Mouse (Mus musculus): ENCODE data around the gene B4galt3.

B4galt3 gene

DNA sequence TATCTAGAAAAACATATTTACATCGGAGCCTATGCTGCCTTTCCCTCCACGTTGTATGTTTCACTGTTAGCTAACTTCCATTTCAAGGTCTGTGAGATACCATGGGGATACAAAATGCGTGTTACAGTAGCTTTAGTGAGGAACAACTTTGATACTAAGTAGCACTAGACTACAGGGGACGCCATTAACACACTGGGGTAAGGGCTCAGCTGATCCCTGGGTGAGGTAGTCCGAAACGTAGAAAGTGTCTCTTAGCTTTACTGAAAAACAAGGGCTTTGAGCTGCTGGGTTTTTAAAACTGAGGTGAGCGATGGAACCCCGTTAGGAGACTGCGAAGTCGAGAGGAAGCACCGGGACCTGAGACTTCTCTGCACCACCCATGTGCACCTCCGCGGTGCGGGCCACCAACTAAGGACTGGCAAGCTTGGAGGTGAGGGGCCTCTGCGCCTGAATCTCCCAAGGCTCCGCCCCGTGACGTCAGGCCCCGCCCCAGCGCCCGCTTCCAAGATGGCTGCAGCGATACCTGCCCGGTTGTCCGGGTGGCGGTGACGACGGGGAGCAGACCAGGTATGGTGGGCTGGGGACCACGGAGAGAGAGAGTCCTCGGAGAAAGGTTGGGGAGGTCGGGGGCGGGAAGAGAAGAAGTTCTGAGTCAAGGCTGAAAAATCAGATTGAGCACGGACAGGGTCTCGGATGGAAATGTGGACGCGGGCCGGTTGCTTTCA, at the start of gene B4galt3:
Gene B4galt3, plus strand, starts transcription at position 481 of the 725 bp plus-strand sequence.
- DNase-seq (ENCODE audit: low spot score), result peak; percentile 97

DNA sequence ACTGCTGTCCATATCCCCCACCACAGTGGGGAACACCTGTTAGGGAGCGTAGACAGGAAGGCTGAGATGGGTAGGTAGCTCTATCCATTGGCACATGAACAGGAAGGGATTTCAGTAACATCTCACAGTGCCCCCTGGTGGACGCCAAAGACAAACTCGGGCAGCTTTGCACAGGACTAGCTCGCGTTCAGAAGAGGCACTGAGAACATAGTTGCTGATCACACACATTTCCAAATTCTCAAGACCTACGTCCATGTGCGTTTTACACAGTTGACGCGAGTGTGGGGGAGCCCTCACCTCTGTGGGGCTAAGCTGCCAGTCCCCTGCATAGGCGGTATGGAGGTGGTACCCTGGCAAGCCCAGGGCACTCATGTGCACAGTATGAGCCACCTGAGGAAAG, 49.3 kb upstream of the B4galt3 start:
- DNase-seq (ENCODE audit: low spot score), result peak; percentile 82

DNA sequence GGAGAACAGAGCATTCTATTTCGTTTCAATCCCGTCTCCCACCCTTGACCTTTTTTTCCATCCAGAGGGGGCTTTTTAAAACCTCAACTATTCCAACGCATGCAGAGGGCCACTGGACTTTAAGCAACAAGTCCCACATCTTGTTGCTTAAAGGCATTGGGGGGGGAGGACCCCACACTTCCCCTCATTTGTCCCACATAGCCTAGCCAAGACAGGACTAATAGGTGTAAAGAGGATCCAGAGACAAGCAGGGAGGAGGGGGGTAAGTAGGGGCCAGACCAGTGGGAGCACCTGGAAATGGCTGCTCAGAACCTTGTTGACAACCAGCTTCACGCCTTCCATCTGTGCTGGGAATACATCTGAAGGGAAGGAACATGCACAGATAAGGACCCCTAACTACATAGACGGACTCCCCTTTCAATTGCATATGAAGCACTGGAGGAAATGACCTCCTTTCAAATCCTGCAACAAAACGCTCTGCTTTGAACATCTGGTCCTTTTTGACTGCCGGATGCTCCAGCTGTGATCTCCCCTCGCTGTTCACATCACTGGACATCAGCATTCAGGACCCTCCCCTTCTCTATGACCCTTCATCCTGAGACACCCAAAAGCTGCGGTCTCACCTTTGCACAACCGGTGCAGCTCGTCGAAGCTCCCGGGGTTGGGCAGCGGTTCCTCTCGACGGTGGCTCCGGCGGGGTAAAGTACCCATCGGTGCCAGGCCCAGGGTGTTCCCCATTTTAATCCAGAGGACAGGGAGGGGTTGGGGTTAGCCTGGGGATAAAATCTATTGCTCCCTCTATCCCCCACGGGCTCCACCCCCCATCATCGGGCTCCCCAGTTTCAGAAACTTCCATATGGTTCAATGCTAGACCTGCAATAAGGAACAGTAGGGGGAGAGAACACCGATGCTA, 48.6 kb upstream of the B4galt3 start:
- DNase-seq (ENCODE audit: low spot score), result peak; percentile 28

DNA sequence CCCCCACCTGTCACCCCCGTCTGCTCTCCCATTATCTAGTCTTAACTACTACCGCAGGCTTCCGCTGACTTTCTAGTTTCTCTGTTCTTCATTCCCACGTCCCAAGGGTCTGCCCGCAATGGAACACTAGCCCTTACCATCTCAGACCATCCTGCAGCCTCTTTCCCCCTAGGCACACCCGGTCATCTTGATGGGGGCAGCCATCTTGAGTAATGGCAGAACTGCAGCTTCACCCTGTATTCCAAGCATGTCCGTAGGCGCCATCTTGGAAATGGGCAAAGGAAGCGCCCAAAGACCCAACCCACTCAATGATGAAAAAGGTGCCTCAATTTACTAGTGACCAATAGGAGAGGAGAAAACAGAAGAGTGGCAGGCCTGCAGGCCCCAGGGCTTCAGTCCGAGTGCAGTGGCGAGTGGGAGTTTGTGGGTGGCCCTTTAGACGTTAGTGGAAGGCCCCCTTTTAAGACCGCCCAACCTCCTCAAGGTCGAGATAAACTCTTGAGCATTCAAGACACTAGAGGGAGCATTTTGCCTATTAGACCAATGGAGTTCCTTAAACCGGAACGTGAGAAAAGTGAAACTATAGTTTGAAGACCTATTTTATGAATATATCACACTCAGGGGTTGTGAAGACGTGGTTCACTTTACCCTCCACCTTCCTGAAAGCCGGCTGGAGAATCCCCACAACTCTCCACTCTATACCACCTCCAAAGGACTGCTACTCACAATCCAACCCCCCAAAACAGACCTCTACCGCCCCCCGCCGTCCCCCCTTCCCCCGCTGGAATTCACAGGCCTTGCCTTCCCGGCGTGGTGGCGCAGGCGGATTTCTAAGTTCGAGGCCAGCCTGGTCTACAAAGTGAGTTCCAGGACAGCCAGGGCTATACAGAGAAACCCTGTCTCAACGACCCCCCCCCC, 47.6 kb upstream of the B4galt3 start, which contains the start of gene Tomm40l:
Gene Tomm40l, minus strand, starts transcription at position 277 of the 918 bp plus-strand sequence.
- peak; percentile 83 for DNase-seq (ENCODE audit: low spot score)

DNA sequence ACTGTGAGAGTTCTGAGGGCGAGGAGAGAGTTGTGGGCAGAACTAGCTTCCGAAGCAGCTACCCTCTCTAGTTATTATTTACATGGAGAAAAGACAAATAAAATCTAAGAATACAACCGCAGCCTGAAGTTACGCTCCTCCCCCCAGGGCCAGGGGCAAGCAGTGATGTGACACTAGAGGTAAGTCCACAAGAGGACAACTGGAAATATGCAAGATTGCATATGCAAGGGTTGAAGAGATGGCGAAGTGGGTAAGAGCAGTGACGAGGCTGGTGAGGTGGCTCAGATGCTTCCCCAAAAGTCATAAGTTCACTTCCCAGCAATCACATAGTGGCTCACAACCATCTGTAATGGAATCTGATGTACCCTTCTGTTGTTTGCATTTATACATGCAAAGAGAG, 47.0 kb upstream of the B4galt3 start:
- no peak for DNase-seq (ENCODE audit: low spot score)

DNA sequence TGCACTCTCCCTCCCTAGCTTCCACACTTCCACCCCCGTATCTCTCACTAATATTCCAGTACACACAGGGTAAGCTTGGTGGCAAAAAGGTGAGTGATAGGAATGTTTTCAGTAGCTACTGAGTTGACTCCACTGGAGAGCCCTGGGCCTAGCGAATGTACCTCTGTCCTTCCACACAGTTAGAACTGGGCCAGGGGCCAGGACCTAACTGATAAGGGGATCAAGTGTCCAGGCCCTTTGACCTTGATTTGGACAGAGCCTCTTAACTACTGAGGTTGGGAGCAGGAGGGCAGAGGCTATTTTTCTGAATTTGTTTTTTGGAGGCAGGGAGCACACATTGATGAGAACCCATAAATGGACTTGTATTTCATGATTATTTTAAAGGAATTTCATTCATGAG, 46.3 kb upstream of the B4galt3 start:
- peak; percentile 38 for DNase-seq (ENCODE audit: low spot score)

DNA sequence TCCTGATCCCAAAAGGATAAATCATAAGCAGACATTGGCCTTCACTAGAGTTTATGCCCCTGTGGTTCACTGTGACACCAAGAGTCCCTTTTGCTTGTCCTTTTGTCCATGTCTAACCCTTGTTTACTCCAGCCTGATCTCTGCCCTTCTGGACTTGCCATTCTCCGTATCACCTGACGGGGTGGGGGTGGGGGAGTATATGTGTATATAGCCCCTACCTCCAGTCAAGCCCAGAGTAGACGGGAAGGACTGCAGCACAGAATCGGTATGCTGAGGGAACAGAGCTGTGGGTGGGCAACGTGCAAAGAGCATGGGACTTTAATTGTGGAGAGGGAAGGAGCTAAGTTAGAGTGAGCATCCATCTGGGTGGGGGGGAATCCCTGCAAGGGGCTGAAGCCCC, 45.3 kb upstream of the B4galt3 start, which contains the start of gene Apoa2:
Gene Apoa2, plus strand, starts transcription at position 198 of the 400 bp plus-strand sequence.
- DNase-seq (ENCODE audit: low spot score), result no peak

DNA sequence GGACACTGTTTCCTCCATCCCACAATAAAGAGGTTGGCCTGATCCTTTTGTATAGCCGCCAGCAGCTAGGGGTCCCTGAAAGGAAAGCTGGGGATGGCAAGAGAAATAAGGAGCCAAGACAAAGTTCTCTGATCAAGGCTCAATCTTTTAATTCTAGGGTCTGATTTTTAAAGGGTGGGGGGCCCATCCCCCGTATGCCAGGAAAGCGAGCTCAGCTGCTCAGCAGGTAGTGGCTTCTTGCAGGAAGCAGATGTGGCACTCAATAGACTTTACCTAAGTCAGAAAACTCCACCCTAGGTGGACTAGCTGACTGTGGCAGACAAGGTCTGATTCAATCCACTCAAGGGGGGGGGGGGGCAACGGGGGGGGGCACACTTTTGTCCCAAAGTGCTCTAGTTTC, 43.3 kb upstream of the B4galt3 start:
- DNase-seq (ENCODE audit: low spot score), result no peak

DNA sequence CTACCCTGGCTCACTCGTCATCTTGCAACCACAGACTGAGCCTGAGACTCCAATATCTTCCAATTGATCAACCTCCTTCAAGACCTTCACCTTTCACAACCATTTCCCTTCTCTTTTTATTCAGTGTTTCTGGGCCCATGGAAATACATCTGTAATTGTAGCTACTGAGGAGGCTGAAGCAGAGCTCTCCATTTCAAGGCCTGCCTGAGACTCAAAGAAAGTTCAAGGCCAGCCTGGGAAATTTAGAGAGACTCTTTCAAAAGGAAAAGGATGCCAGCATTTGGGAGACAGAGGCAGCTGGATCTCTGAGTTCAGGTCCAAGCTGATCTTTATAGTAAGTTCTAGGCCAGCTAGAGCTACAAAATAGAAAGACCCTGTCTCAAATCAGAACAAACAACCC, 42.2 kb upstream of the B4galt3 start:
- no peak for DNase-seq (ENCODE audit: low spot score)

DNA sequence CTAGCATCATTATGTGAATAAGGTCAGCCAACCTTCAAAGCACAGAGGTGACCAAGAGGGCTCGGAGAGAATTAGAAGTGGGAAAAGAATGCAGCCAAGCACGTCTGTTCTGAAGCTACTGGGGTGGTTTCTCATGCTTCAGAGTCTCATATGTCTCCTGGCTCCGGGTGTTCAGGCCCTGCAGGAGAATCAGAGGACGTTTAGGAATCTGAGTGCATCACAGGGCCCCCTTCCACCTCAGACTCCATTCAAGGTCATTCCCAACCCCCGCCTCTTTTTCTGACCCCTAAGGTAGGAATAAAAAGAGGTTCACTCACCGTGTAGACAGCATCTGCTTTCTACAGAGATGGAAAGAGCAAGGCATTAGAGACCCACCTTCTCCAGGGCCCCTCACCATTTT, 40.4 kb upstream of the B4galt3 start:
- DNase-seq (ENCODE audit: low spot score), result no peak

DNA sequence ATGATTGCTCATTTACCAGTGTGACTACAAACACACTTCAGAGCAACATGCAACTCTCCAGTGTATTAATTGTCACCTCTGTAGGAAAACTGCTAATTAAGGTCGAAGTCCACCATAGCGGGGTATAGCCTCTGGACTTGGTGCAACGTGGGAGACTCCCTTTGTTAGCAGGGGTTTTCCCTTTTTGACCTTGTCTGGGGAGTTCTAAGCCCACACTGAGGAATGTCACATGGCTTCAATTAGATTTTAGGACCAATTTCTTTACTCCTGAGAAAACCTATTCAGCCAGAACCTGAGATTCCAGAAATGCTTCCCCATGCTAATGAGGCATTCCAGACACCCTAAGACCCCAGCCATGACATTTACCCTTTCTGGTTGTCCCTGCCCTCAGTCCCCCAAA, 39.9 kb upstream of the B4galt3 start:
- no peak for DNase-seq (ENCODE audit: low spot score)

DNA sequence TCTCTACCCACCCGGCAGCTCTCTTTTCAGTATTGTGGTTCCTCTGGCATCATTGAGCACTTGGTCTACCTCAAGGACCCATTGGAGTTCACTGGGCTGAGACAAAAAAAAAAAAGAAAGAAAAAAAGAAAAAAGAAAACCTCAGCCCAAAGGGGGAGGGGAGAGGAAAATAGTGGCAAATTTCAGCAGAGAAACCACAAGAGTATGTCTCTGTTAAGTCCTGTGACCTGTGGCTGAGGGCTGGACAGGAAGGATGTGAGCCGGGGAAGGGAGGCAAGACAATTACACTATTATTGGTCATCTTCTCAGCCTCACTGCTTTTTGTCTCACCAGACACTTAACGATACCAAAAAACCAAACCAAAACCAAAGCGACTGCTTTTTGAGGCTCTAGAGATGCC, 38.3 kb upstream of the B4galt3 start:
- no peak for DNase-seq (ENCODE audit: low spot score)

DNA sequence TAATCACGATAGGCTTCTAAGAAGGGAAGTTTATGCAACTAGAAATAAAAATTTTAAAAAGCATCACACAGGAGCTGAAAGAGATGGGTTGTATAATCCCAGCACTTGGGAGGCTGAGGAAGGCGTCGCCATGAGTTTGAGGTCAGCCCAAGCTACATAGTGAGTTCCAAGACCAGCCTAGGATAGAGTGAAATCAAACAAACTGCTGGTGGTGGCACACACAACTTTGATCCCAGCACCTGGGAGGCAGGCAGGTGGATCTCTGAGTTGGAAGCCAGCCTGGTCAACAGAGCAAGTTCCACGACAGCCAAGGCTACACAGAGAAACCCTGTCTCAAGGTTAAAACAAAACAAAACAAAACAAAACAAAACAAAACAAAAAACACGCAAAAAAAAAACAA, 37.8 kb upstream of the B4galt3 start:
- no peak for DNase-seq (ENCODE audit: low spot score)

DNA sequence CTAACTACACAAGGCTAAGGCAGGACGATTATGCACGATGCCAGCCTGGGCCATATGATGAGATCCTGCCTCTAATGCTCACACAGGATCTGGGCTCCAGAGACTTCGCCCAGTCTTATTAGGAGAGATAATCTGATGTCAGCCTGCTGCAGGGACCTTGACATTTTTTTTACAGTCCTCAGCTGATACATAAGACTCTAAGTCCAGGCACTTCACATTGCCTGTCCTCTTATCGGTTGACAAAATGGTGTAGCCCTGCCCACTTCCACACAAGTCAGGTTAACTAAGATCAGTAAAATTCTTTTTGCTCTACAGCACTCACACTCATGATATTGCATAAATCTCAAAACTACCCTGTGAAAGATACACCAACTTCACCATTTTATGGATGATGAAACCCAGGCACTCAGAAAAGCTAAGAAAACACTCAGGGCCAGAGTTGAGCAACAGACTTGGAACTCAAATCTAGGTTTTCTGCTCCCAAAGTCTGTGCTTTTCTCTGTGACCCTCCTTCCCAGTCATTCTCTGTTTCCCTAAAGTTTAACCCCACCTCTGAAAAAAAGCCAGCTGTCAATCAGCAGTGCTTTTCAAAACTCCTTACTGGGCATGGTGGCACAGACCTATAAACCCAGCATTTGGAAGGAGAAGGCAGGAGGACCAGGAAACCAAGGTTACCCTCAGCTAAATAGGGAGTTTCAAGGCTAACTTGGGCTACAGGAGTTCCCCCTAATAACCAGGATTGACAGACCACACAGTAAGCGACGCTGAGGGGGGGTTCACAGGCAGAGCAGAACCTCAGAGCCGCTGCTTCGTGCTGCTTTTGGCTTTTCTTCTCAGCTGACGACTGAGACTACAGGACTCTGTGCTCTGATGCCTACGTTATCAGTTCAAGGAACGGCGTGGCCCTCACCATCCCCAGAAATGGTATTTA, 37.1 kb upstream of the B4galt3 start:
- no peak for DNase-seq (ENCODE audit: low spot score)

DNA sequence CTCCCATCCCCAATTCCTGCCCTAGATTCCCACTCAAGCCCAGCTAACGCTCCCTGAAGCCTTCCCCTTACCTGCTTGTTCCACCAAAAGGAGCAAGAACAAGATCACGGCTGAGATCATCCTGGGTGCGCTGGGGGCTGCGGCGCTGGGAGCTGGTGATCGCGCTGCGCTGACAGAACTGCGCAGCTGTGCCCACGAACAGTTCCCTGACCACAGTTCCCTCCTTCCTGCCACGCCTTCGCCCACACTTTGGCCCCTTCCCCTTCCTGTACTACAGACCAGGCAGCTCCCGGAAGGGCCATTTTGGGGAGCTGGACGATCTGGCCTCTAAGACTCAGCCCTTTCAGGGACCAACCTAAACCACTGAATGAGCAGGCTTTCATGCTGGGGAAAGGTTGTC, 36.0 kb upstream of the B4galt3 start, which contains the start of gene Fcer1g:
Gene Fcer1g, minus strand, starts transcription at position 240 of the 400 bp plus-strand sequence.
- DNase-seq (ENCODE audit: low spot score), result no peak

DNA sequence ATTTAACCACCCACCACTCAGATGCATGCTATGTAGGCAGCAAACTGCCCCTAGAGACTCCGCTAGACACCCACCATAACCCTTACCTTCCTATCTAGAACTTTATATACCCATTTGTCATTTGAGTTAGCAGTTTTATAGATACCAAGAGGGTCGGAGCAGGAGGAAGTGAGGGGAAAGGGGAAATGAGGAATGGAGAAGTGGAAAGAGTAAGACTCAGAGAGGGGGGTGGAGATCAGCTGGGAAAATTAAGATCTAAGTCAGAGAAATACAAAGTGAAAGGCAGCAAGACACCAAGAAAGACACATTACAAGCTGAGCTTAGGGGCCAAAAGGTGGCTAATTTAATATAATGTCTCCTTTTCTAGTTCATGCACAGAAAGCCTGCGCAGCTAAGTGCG, 35.6 kb upstream of the B4galt3 start:
- DNase-seq (ENCODE audit: low spot score), result no peak

DNA sequence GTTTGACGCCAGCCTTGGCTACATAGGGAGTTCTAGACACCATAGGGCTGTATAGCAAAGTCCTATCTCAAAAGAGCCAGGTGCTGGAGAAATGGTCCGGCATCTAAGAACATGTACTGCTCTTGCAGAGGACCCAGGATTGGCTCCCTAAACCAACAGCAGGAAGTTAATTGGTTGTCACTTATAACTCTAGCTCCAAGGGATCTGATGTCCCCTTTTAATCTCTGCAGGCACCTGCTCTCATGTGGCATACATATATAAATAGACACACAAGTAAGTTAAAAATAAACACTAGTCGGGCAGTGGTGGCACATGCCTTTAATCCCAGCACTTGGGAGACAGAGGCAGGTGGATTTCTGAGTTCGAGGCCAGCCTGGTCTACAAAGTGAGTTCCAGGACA, 34.3 kb upstream of the B4galt3 start:
- no peak for DNase-seq (ENCODE audit: low spot score)

DNA sequence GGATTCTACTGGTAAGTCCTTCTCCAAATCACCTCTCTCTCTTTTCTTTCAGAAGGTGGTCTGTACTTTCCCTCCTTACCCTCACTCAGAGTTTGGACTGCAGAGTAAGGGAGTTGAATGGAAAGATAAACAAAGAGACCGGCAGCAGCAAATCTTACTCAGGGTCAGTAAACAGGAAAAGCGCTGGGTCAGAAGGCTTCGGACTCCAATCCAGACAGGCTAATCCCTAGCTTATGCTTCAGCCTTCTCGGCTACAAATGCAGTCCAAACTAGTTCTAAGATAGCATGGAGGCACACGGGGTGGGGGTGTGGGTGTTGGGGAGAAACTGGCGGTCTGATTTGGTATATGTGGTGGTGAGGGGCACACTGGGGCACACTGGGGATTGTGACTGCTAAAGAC, 32.7 kb upstream of the B4galt3 start:
- no peak for DNase-seq (ENCODE audit: low spot score)

DNA sequence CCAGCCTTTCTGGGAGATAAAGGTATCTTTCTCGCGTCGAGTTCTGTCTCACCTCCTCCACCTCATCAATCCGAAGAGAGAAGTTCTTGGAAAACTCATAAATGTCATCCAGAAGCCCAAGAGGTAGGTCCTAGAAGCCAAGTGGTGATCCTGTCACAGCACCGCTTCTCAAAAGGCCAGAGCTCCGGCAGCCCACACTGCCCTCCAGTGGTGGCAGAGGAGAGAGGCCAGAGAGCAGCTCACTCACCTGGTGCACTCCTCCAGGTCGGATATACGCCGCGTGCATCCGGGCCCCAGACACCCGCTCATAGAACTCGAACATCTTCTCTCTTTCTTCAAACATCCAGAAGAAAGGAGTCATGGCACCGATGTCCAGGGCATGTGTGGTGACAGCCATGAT, 31.7 kb upstream of the B4galt3 start:
- DNase-seq (ENCODE audit: low spot score), result peak; percentile 63

DNA sequence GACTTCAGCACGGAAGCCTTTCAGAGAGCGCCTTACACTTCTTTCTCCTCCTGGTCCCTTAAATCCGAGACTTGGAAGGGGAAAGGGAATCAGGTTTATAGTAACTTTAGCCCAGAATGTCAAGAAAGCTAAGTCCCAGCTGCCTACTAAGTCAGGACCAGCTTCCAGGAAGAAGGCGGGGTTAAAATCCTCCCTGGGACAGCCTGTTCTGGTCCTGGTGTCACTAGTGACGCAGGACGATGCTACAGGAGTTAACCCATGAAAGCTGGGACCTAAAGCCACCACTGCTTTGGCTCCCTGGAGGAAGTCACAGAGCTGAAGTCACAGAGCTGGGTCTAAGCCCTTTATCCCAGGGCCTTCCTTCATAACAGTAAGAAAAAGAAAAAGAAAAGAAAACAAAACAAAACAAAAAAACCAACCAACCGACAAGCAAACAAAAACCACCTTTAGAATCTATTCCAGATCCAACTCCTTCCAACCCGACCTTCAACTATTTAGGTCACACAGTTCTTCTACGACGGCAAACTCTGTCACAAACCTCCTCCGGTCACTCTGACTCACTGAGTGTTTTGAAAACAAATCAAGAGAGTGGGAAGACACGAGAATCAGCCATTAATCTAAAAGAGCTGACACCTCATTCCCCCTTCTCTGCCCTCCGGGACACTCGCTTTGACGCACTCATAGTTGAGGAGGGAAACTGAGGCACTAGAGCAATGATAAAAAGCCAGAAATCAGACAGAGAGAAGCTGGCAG, 30.0 kb upstream of the B4galt3 start:
- DNase-seq (ENCODE audit: low spot score), result no peak

Measured in ovary, postnatal 36 days (tissue).